Mouse (Mus musculus) stomach, postnatal 0 days (tissue): ENCODE results near the gene Lao1.

Experiments
- CTCF ChIP-seq: IDR thresholded peaks from 2 replicates; pipeline ENCODE4 v1.5.1; 2016; ENCODE audit warnings: antibody characterized with exemption, low read depth, mild to moderate bottlenecking, moderate library complexity
- EP300 ChIP-seq: optimal IDR thresholded peaks from 2 replicates; pipeline ENCODE3; 2016; ENCODE audit warnings: antibody characterized with exemption

- no peak for TF ChIP-seq EP300
- peak; percentile 79 for TF ChIP-seq CTCF
Measured at GRCm38 (mm10) chr4:118988535-118988934, 27.2 kb downstream of the Lao1 start.
